Mouse (Mus musculus) megakaryocyte, adult 5-6 weeks (primary cell): ENCODE data around the gene Pfkfb1. TPM values are rescaled to one million over a fixed set of nuclear protein-coding genes. Genes with fewer than 3 reads are reported as not detected.

Experiments
- ATAC-seq: 2 replicates; pipeline ENCODE4 v1.8.0; 2016; ENCODE audit warnings: mild to moderate bottlenecking, inconsistent platforms; ENCODE audit not compliant: poor library complexity, severe bottlenecking
- total RNA-seq, 2 experiments: library from RNA; stranded (forward) in 1 of 2; stranded (reverse) in 1 of 2; fragments of 153-499, 151-499 nt in 1 of 2; fragments of 221-1000, 200-1000 nt in 1 of 2; gene quantifications; 2 replicates each; pipeline versions ENCODE4 v1.2.3 to v1.2.4; 2015 to 2017

Pfkfb1 gene
- total RNA-seq, 2 experiments from 2014 or later = 2.7 to 3.5 TPM

GRCm38 (mm10) chrX:150662809-150663208, 74.8 kb downstream of the Pfkfb1 start:
- ATAC-seq = no peak

- ATAC-seq = no peak
These were observed 89.5 kb downstream of the Pfkfb1 start for GRCm38 (mm10) chrX:150677505-150677904.

Other genes starting within 250 kb of the Pfkfb1 start
- 10.8 and 16.8 TPM in 2 replicates for gene Tmem29, start 129.1 kb upstream of the Pfkfb1 start, total RNA-seq (2015)
- gene Tmem29, start 129.1 kb upstream of the Pfkfb1 start, total RNA-seq (2017) = 11.5 and 13.4 TPM in 2 replicates
- 0.89 and 1.9 TPM in 2 replicates for gene Alas2, start 40.9 kb upstream of the Pfkfb1 start, total RNA-seq (2015)
- 0.48 and 5.0 TPM in 2 replicates for gene Alas2, start 40.9 kb upstream of the Pfkfb1 start, total RNA-seq (2017)
- 8.6 and 11.2 TPM in 2 replicates for gene Apex2, start 1.6 kb downstream of the Pfkfb1 start, total RNA-seq (2015)
- 4.0 and 7.6 TPM in 2 replicates for gene Apex2, start 1.6 kb downstream of the Pfkfb1 start, total RNA-seq (2017)
- gene Tro, start 69.4 kb downstream of the Pfkfb1 start, total RNA-seq (2015) = not detected in 2 replicates
- gene Tro, start 69.4 kb downstream of the Pfkfb1 start, total RNA-seq (2017) = not detected in 2 replicates
- 0.07 and 1.1 TPM in 2 replicates for gene Maged2, start 226.1 kb downstream of the Pfkfb1 start, total RNA-seq (2015)
- gene Maged2, start 226.1 kb downstream of the Pfkfb1 start, total RNA-seq (2017) = 1.4 and 1.6 TPM in 2 replicates